Mouse (Mus musculus): Measurements from ENCODE around the gene Gm20388.
A peak's percentile ranks its signal among the peaks of the same experiment; 100 is the strongest.

GRCm38 (mm10) chr8:120678447-120678846, 767.8 kb downstream of the Gm20388 start:
- TF ChIP-seq POLR2A (IDR thresholded peaks at IDR 0.05; ENCODE audit: borderline replicate concordance, extremely low read depth, insufficient read depth, insufficient read length, poor library complexity, severe bottlenecking) (no peak), CTCF (IDR thresholded peaks at IDR 0.05; ENCODE audit: borderline replicate concordance, extremely low read depth, insufficient read depth, insufficient read length) (peak; percentile 96)

All from brain, embryonic 14.5 days (tissue).